In genomic region chr13:56087936-56088335, GRCm38 (mm10) we compare ENCODE assay signal across 14 mouse cellular contexts. TPM values are rescaled to one million over a fixed set of nuclear protein-coding genes. Genes with fewer than 3 reads are reported as not detected.
DNase-seq lines count a peak whose midpoint lies in the region; ATAC-seq and TF ChIP-seq lines count a peak whose summit lies in the region.
"Had no signal": no experiment of that assay in that cellular context is flagged by ENCODE, and none has a peak within 500 bp of the region (broad histone marks: within the 10 kb centered on the region; RNA-seq: fewer than 3 reads in every experiment).

No protein-coding gene starts in this region.

- peak; percentile 41; the same call in 1 of the 2 replicates for TF ChIP-seq EP300 in heart, adult 2 months (IDR thresholded peaks at IDR 0.05; ENCODE audit: insufficient read depth, low read depth, low read length)

- H3K27me3 ChIP-seq in kidney, embryonic 14.5 days (ENCODE audit: control insufficient read depth, insufficient read depth, low read length), result no peaks in the 10 kb centered on the region
- H3K27me3 ChIP-seq in heart, adult 2 months (ENCODE audit: control insufficient read depth, insufficient read depth, low read length), result no peaks in the 10 kb centered on the region
- H3K27me3 ChIP-seq in heart, embryonic 14.5 days (ENCODE audit: control insufficient read depth, insufficient read depth, low read length), result no peaks in the 10 kb centered on the region
- no peaks in the 10 kb centered on the region for H3K27me3 ChIP-seq in intestine, embryonic 16.5 days (replicated peaks; ENCODE audit: control insufficient read depth, insufficient read depth, low read length)
- H3K27me3 ChIP-seq: limb, embryonic 13.5 days had no signal

- no peak for TF ChIP-seq POLR2A in heart, adult 2 months (IDR thresholded peaks at IDR 0.05; ENCODE audit: insufficient read depth, low read depth, low read length)

- no peak for TF ChIP-seq CTCF in heart, adult 2 months (IDR thresholded peaks at IDR 0.05)

- H3K9me3 ChIP-seq in kidney, embryonic 14.5 days (ENCODE audit: control insufficient read depth, low read length), result no peaks in the 10 kb centered on the region
- no peaks in the 10 kb centered on the region for H3K9me3 ChIP-seq in heart, embryonic 14.5 days (ENCODE audit: control insufficient read depth, low read length)
- no peaks in the 10 kb centered on the region for H3K9me3 ChIP-seq in intestine, embryonic 16.5 days (ENCODE audit: control insufficient read depth, low read length)
- H3K9me3 ChIP-seq: embryonic facial prominence, embryonic 10.5 days; limb, embryonic 13.5 days had no signal

- no peaks in the 10 kb centered on the region for H3K79me2 ChIP-seq in heart, adult 2 months (replicated peaks; ENCODE audit: control insufficient read depth, insufficient read depth, low read length)

- ATAC-seq in kidney, embryonic 14.5 days (ENCODE audit: low FRiP score, low TSS enrichment), result peak; percentile 47
- ATAC-seq in heart, embryonic 14.5 days (ENCODE audit: insufficient number of reproducible peaks, insufficient read depth, low FRiP score, low read depth), result peak; percentile 80
- ATAC-seq in intestine, embryonic 16.5 days, result no peak
- ATAC-seq: CD4-positive, CD25-positive, alpha-beta regulatory T cell, adult 4 months; liver, postnatal 0 days had no signal

- intact Hi-C loops in heart, adult 2 months (cut with DNase I), result loop anchor here (10.0 kb wide), 1 partner anchor 47 kb away; the partner anchor contains the start of gene H2afy

- DNase-seq in kidney, adult 8-10 months, result no peak
- peak; percentile 61 to 71 for DNase-seq in heart, adult 2 months
- DNase-seq in kidney, postnatal 14 days, result peak; percentile 24
- no peak for DNase-seq in thymus, postnatal 14 days
- DNase-seq in spleen, adult 18-20 months, result no peak
- DNase-seq: cerebellum, adult 9-11 months; liver, postnatal 0 days; lung, postnatal 4 days had no signal

- H3K27ac ChIP-seq in kidney, embryonic 14.5 days (ENCODE audit: low read depth, low read length), result no peak overlapping the region
- peak overlapping the region; percentile 31 for H3K27ac ChIP-seq in heart, adult 2 months
- peak overlapping the region; percentile 88 to 89 for H3K27ac ChIP-seq in heart, embryonic 14.5 days (replicated peaks in 1 of 2; ENCODE audit: control insufficient read depth in 1 of 2, insufficient read depth in 1 of 2, low read depth in 2 of 2, low read length in 2 of 2)
- no peak overlapping the region for H3K27ac ChIP-seq in intestine, embryonic 16.5 days (ENCODE audit: low read length)
- H3K27ac ChIP-seq: embryonic facial prominence, embryonic 10.5 days; limb, embryonic 13.5 days had no signal

- peaks cover 13% of the 10 kb centered on the region; the same call in 1 of the 2 replicates for H3K4me1 ChIP-seq in kidney, embryonic 14.5 days (ENCODE audit: control insufficient read depth, insufficient read depth, low read length)
- peaks cover 12% of the 10 kb centered on the region for H3K4me1 ChIP-seq in heart, adult 2 months (ENCODE audit: control insufficient read depth, insufficient read depth, low read length)
- H3K4me1 ChIP-seq in heart, embryonic 14.5 days (ENCODE audit: control insufficient read depth in 2 of 2, insufficient read depth in 2 of 2, low read length in 2 of 2), result peaks cover 32 to 52% of the 10 kb centered on the region in 2 experiments
- peaks cover 4% of the 10 kb centered on the region; the same call in 1 of the 2 replicates for H3K4me1 ChIP-seq in intestine, embryonic 16.5 days (ENCODE audit: control insufficient read depth, insufficient read depth, low read length)

- H3K36me3 ChIP-seq in kidney, embryonic 14.5 days (ENCODE audit: control insufficient read depth, insufficient read depth, low read length), result peaks cover 82% of the 10 kb centered on the region
- H3K36me3 ChIP-seq in heart, adult 2 months (ENCODE audit: control insufficient read depth, insufficient read depth, low read length), result no peaks in the 10 kb centered on the region
- H3K36me3 ChIP-seq in heart, embryonic 14.5 days (ENCODE audit: control insufficient read depth, insufficient read depth, low read length), result peaks cover 91% of the 10 kb centered on the region
- peaks cover 22% of the 10 kb centered on the region for H3K36me3 ChIP-seq in intestine, embryonic 16.5 days (ENCODE audit: control insufficient read depth, insufficient read depth, low read length)

- no peak overlapping the region for H3K4me3 ChIP-seq in kidney, embryonic 14.5 days (ENCODE audit: low read length)
- H3K4me3 ChIP-seq in heart, adult 2 months, result no peak overlapping the region
- H3K4me3 ChIP-seq in heart, embryonic 14.5 days (ENCODE audit: control insufficient read depth in 1 of 2, insufficient read depth in 1 of 2, low read depth in 1 of 2, low read length in 2 of 2), result no peak overlapping the region
- H3K4me3 ChIP-seq in intestine, embryonic 16.5 days (ENCODE audit: low read length), result no peak overlapping the region
- H3K4me3 ChIP-seq: embryonic facial prominence, embryonic 10.5 days; limb, embryonic 13.5 days had no signal

- WGBS in kidney, embryonic 14.5 days, result 44% methylated on average over 19 of the region's 19 CpGs
- 66% methylated on average over 19 of the region's 19 CpGs for WGBS in heart, adult 2 months
- 34% methylated on average over 19 of the region's 19 CpGs for WGBS in heart, embryonic 14.5 days
- 79% methylated on average over 19 of the region's 19 CpGs for WGBS in intestine, embryonic 16.5 days

- no peak overlapping the region for H3K4me2 ChIP-seq in kidney, embryonic 14.5 days (replicated peaks; ENCODE audit: low read depth, low read length)
- H3K4me2 ChIP-seq in heart, embryonic 14.5 days (ENCODE audit: low read length), result peak overlapping the region; percentile 31
- no peak overlapping the region for H3K4me2 ChIP-seq in intestine, embryonic 16.5 days (ENCODE audit: low read depth, low read length)
- H3K4me2 ChIP-seq: limb, embryonic 13.5 days had no signal

- no peak overlapping the region for H3K9ac ChIP-seq in kidney, embryonic 14.5 days (ENCODE audit: low read depth, low read length)
- H3K9ac ChIP-seq in heart, adult 2 months (ENCODE audit: low read depth, low read length), result no peak overlapping the region
- peak overlapping the region; percentile 53 for H3K9ac ChIP-seq in heart, embryonic 14.5 days (ENCODE audit: low read length)
- no peak overlapping the region for H3K9ac ChIP-seq in intestine, embryonic 16.5 days (ENCODE audit: low read depth, low read length)
- H3K9ac ChIP-seq: limb, embryonic 13.5 days; liver, postnatal 0 days had no signal

RNA-seq across cellular contexts. Expression of gene H2afy, which starts 48.2 kb away (rescaled TPM):
- 440 and 481 TPM in 2 replicates for polyA plus RNA-seq in kidney, embryonic 14.5 days (2014; fragmentation: Nextera tagmentation; extraction: Ambion mirVana)
- total RNA-seq in heart, adult 2 months (2021), result 10 to 100 TPM; 43.3 to 49.6 TPM
- polyA plus RNA-seq in heart, adult 2 months (2012; rRNA removed), result 34.9 and 39.4 TPM in 2 replicates
- 102 and 107 TPM in 2 replicates for polyA plus RNA-seq in heart, embryonic 14.5 days (2014; fragmentation: Nextera tagmentation; extraction: Ambion mirVana)
- polyA plus RNA-seq in intestine, embryonic 16.5 days (2015; fragmentation: Nextera tagmentation; extraction: Ambion mirVana), result 235 and 246 TPM in 2 replicates

Comparison
In these comparisons a context has a peak if more than half of its experiments do, and no peak if none do; other contexts are left out.
1. DNase-seq: peak in heart, adult 2 months (2 of 2) and kidney, postnatal 14 days (single experiment); none in kidney, adult 8-10 months (0 of 2), thymus, postnatal 14 days (single experiment) and spleen, adult 18-20 months (0 of 2).
2. H3K27ac ChIP-seq: peak in heart, adult 2 months (single experiment) and heart, embryonic 14.5 days (2 of 2); none in kidney, embryonic 14.5 days (single experiment) and intestine, embryonic 16.5 days (single experiment).